Mouse (Mus musculus): ENCODE measurements at regions not wholly inside any gene's neighbourhood (a gene's known extent, or its start where the extent isn't known, plus 50 kb on each side); places are given as distances from the start of the nearest gene placed in this dataset.
A peak's percentile ranks its signal among the peaks of the same experiment; 100 is the strongest.

GRCm38 (mm10) chr17:81319605-81320004 is 122.0 kb upstream of the Gm11096 start:
- no peak for DNase-seq (ENCODE audit: low read depth in 1 of 2, low spot score in 2 of 2)

GRCm38 (mm10) chr17:81316655-81317054 is 124.9 kb upstream of the Gm11096 start:
- DNase-seq (ENCODE audit: low read depth in 1 of 2, low spot score in 2 of 2): no peak

- DNase-seq (ENCODE audit: low read depth in 1 of 2, low spot score in 2 of 2): no peak
Observed at GRCm38 (mm10) chr17:81305880-81306279, 135.7 kb upstream of the Gm11096 start.

- DNase-seq (ENCODE audit: low read depth in 1 of 2, low spot score in 2 of 2): no peak
Observed at GRCm38 (mm10) chr17:81304574-81304973, 137.0 kb upstream of the Gm11096 start.

GRCm38 (mm10) chr17:81302490-81302889 is 139.1 kb upstream of the Gm11096 start:
- no peak for DNase-seq (ENCODE audit: low read depth in 1 of 2, low spot score in 2 of 2)

- no peak for DNase-seq (ENCODE audit: low read depth in 1 of 2, low spot score in 2 of 2)
Observed at GRCm38 (mm10) chr17:81291829-81292228, 149.7 kb upstream of the Gm11096 start.

GRCm38 (mm10) chr17:81282543-81282942 is 159.0 kb upstream of the Gm11096 start:
- DNase-seq (ENCODE audit: low read depth in 1 of 2, low spot score in 2 of 2): no peak

- no peak for DNase-seq (ENCODE audit: low read depth in 1 of 2, low spot score in 2 of 2)
Observed at GRCm38 (mm10) chr17:81270235-81270634, 171.3 kb upstream of the Gm11096 start.

GRCm38 (mm10) chr17:81261957-81262356 is 179.6 kb upstream of the Gm11096 start:
- no peak for DNase-seq (ENCODE audit: low read depth in 1 of 2, low spot score in 2 of 2)

- no peak for DNase-seq (ENCODE audit: low read depth in 1 of 2, low spot score in 2 of 2)
Observed at GRCm38 (mm10) chr17:81260036-81260435, 181.5 kb upstream of the Gm11096 start.

- no peak for DNase-seq (ENCODE audit: low read depth in 1 of 2, low spot score in 2 of 2)
Observed at GRCm38 (mm10) chr17:81256106-81256505, 185.5 kb upstream of the Gm11096 start.

- DNase-seq (ENCODE audit: low read depth in 1 of 2, low spot score in 2 of 2): no peak
Observed at GRCm38 (mm10) chr17:81250748-81251147, 185.9 kb upstream of the Thumpd2 start.

GRCm38 (mm10) chr17:81246156-81246555 is 181.3 kb upstream of the Thumpd2 start:
- DNase-seq (ENCODE audit: low read depth in 1 of 2, low spot score in 2 of 2): no peak

GRCm38 (mm10) chr17:81231771-81232170 is 166.9 kb upstream of the Thumpd2 start:
- peak in 1 of 2 experiments; percentile 1 for DNase-seq (ENCODE audit: low read depth in 1 of 2, low spot score in 2 of 2)

- no peak for DNase-seq (ENCODE audit: low read depth in 1 of 2, low spot score in 2 of 2)
Observed at GRCm38 (mm10) chr17:81225281-81225680, 160.4 kb upstream of the Thumpd2 start.

- no peak for DNase-seq (ENCODE audit: low read depth in 1 of 2, low spot score in 2 of 2)
Observed at GRCm38 (mm10) chr17:81221436-81221835, 156.6 kb upstream of the Thumpd2 start.

GRCm38 (mm10) chr17:81214844-81215243 is 150.0 kb upstream of the Thumpd2 start:
- DNase-seq (ENCODE audit: low read depth in 1 of 2, low spot score in 2 of 2): no peak

- DNase-seq (ENCODE audit: low read depth in 1 of 2, low spot score in 2 of 2): no peak
Observed at GRCm38 (mm10) chr17:81212043-81212442, 147.2 kb upstream of the Thumpd2 start.

- no peak for DNase-seq (ENCODE audit: low read depth in 1 of 2, low spot score in 2 of 2)
Observed at GRCm38 (mm10) chr17:81210389-81210788, 145.5 kb upstream of the Thumpd2 start.

GRCm38 (mm10) chr17:81209323-81209722 is 144.4 kb upstream of the Thumpd2 start:
- DNase-seq (ENCODE audit: low read depth in 1 of 2, low spot score in 2 of 2): no peak

GRCm38 (mm10) chr17:81201052-81201451 is 136.2 kb upstream of the Thumpd2 start:
- DNase-seq (ENCODE audit: low read depth in 1 of 2, low spot score in 2 of 2): no peak

- DNase-seq (ENCODE audit: low read depth in 1 of 2, low spot score in 2 of 2): no peak
Observed at GRCm38 (mm10) chr17:81194006-81194405, 129.1 kb upstream of the Thumpd2 start.

- DNase-seq (ENCODE audit: low read depth in 1 of 2, low spot score in 2 of 2): peak in 1 of 2 experiments; percentile 1
Observed at GRCm38 (mm10) chr17:81193230-81193871, 128.5 kb upstream of the Thumpd2 start.
